Mouse (Mus musculus): ENCODE results near the gene Rbbp5. TPM values are rescaled to one million over a fixed set of nuclear protein-coding genes. Genes with fewer than 3 reads are reported as not detected.

The Rbbp5 gene
- total and polyA plus RNA-seq, 3 experiments, result 33.3 to 43.5 TPM; not detected in 1

- Histone ChIP-seq H3K9ac (ENCODE audit: control insufficient read depth, low read depth, low read length, poor library complexity, severe bottlenecking) (no peak overlapping the region), H3K79me2 (ENCODE audit: control insufficient read depth, insufficient read depth, low read length, poor library complexity) (no peaks in the 10 kb centered on the region), H3K9me3 (replicated peaks; ENCODE audit: insufficient read depth, low read length) (no peaks in the 10 kb centered on the region), H3K4me3 (ENCODE audit: control insufficient read depth in 1 of 2, insufficient read depth in 1 of 2, low read depth in 2 of 2, low read length in 2 of 2) (no peak overlapping the region), H3K27me3 (ENCODE audit: control insufficient read depth in 1 of 2, insufficient read depth in 2 of 2, low read length in 2 of 2) (no peaks in the 10 kb centered on the region), H3K27ac (ENCODE audit: control insufficient read depth, low read depth, low read length) (no peak overlapping the region), H3K36me3 (ENCODE audit: control insufficient read depth in 1 of 2, insufficient read depth in 2 of 2, low read length in 2 of 2) (peaks cover 0 to 10% of the 10 kb centered on the region in 2 experiments; a peak in 2 of 4 replicates), H3K4me1 (ENCODE audit: control insufficient read depth in 1 of 2, insufficient read depth in 2 of 2, low read length in 2 of 2) (no peaks in the 10 kb centered on the region)
- DNase-seq (ENCODE audit: low read depth, low spot score), result no peak
- no peak for TF ChIP-seq TAL1 (IDR thresholded peaks at IDR 0.05; ENCODE audit: low read length)
Measured at GRCm38 (mm10) chr1:132506656-132507055, 29.5 kb downstream of the Rbbp5 start.

- Histone ChIP-seq H3K27me3 (ENCODE audit: control insufficient read depth in 1 of 2, insufficient read depth in 2 of 2, low read length in 2 of 2) (no peaks in the 10 kb centered on the region; a peak in 1 of 4 replicates), H3K4me1 (ENCODE audit: control insufficient read depth in 1 of 2, insufficient read depth in 2 of 2, low read length in 2 of 2) (no peaks in the 10 kb centered on the region), H3K4me3 (ENCODE audit: control insufficient read depth in 1 of 2, insufficient read depth in 1 of 2, low read depth in 2 of 2, low read length in 2 of 2) (no peak overlapping the region), H3K9me3 (replicated peaks; ENCODE audit: insufficient read depth, low read length) (no peaks in the 10 kb centered on the region), H3K9ac (ENCODE audit: control insufficient read depth, low read depth, low read length, poor library complexity, severe bottlenecking) (no peak overlapping the region), H3K36me3 (ENCODE audit: control insufficient read depth in 1 of 2, insufficient read depth in 2 of 2, low read length in 2 of 2) (peaks cover 0 to 3% of the 10 kb centered on the region in 2 experiments; a peak in 2 of 4 replicates), H3K79me2 (ENCODE audit: control insufficient read depth, insufficient read depth, low read length, poor library complexity) (no peaks in the 10 kb centered on the region), H3K27ac (ENCODE audit: control insufficient read depth, low read depth, low read length) (no peak overlapping the region)
- no peak for TF ChIP-seq MEF2A (IDR thresholded peaks at IDR 0.05; ENCODE audit: extremely low read depth, insufficient replicate concordance, low read depth, low read length, poor library complexity, severe bottlenecking)
- no peak for TF ChIP-seq SMC3 (IDR thresholded peaks at IDR 0.05; ENCODE audit: low read depth, low read length)
- no peak for TF ChIP-seq EP300 (IDR thresholded peaks at IDR 0.05; ENCODE audit: low read depth in 1 of 2, low read length in 2 of 2)
- TF ChIP-seq USF2 (IDR thresholded peaks at IDR 0.05; ENCODE audit: borderline replicate concordance in 1 of 2, insufficient read depth in 1 of 2, low read depth in 1 of 2, low read length in 2 of 2), result no peak
- TF ChIP-seq RAD21 (IDR thresholded peaks at IDR 0.05; ENCODE audit: low read depth, low read length), result no peak
- TF ChIP-seq TAL1 (IDR thresholded peaks at IDR 0.05; ENCODE audit: low read length), result no peak
- no peak for TF ChIP-seq CHD1 (IDR thresholded peaks at IDR 0.05; ENCODE audit: low read depth, low read length)
- no peak for TF ChIP-seq SIN3A (IDR thresholded peaks at IDR 0.05; ENCODE audit: low read length)
- TF ChIP-seq MYC (IDR thresholded peaks at IDR 0.05; ENCODE audit: low read depth, low read length), result no peak
- TF ChIP-seq HCFC1 (IDR thresholded peaks at IDR 0.05; ENCODE audit: low read depth, low read length), result no peak
- TF ChIP-seq TCF12 (IDR thresholded peaks at IDR 0.05; ENCODE audit: low read depth, low read length), result no peak
- TF ChIP-seq NELFE (IDR thresholded peaks at IDR 0.05; ENCODE audit: low read depth, low read length), result no peak
- no peak for TF ChIP-seq ZMIZ1 (IDR thresholded peaks at IDR 0.05; ENCODE audit: low read depth, low read length)
- TF ChIP-seq UBTF (IDR thresholded peaks at IDR 0.05; ENCODE audit: borderline replicate concordance, insufficient read depth, low read depth, low read length), result no peak
- TF ChIP-seq TBP (IDR thresholded peaks at IDR 0.05; ENCODE audit: low read depth, low read length), result no peak
- no peak for TF ChIP-seq MXI1 (IDR thresholded peaks at IDR 0.05; ENCODE audit: low read depth, low read length)
- no peak for DNase-seq (ENCODE audit: low read depth, low spot score)
Measured at GRCm38 (mm10) chr1:132509771-132510170, 32.6 kb downstream of the Rbbp5 start.

All from MEL (cell line).